Mouse (Mus musculus): Measurements from ENCODE around the gene Cox4i2. TPM values are rescaled to one million over a fixed set of nuclear protein-coding genes. Genes with fewer than 3 reads are reported as not detected.
A peak's percentile ranks its signal among the peaks of the same experiment; 100 is the strongest.

Gene Cox4i2
- polyA plus RNA-seq, 1 experiment from 2014 or later: 20.9 TPM

GRCm38 (mm10) chr2:152757478-152757877 is 3.5 kb downstream of the Cox4i2 start:
- Histone ChIP-seq H3K9ac (no peak overlapping the region), H3K36me3 (no peaks in the 10 kb centered on the region), H3K27me3 (no peaks in the 10 kb centered on the region), H3K9me3 (replicated peaks) (no peaks in the 10 kb centered on the region), H3K4me3 (replicated peaks) (no peak overlapping the region), H3K27ac (no peak overlapping the region), H3K4me1 (peaks cover 26% of the 10 kb centered on the region), H3K4me2 (no peak overlapping the region)
- ATAC-seq (replicated peaks; ENCODE audit: low FRiP score): no peak
- WGBS: 73% methylated on average over 2 of the region's 2 CpGs

GRCm38 (mm10) chr2:152758351-152758750 is 4.4 kb downstream of the Cox4i2 start:
- no peak for ATAC-seq (replicated peaks; ENCODE audit: low FRiP score)
- no peaks in the 10 kb centered on the region for H3K27me3 ChIP-seq
- no peak overlapping the region for H3K9ac ChIP-seq
- no peak overlapping the region for H3K4me3 ChIP-seq (replicated peaks)
- H3K36me3 ChIP-seq: no peaks in the 10 kb centered on the region
- H3K4me1 ChIP-seq: peaks cover 26% of the 10 kb centered on the region
- no peak overlapping the region for H3K4me2 ChIP-seq
- WGBS: 37% methylated on average over 4 of the region's 4 CpGs
- no peak overlapping the region for H3K27ac ChIP-seq
- H3K9me3 ChIP-seq (replicated peaks): no peaks in the 10 kb centered on the region

- H3K4me2 ChIP-seq: no peak overlapping the region
- H3K9me3 ChIP-seq (replicated peaks): no peaks in the 10 kb centered on the region
- no peak overlapping the region for H3K9ac ChIP-seq
- ATAC-seq (replicated peaks; ENCODE audit: low FRiP score): no peak
- H3K4me1 ChIP-seq: peaks cover 41% of the 10 kb centered on the region
- WGBS: 80% methylated on average over 6 of the region's 6 CpGs
- H3K27ac ChIP-seq: no peak overlapping the region
- no peaks in the 10 kb centered on the region for H3K27me3 ChIP-seq
- no peaks in the 10 kb centered on the region for H3K36me3 ChIP-seq
- H3K4me3 ChIP-seq (replicated peaks): no peak overlapping the region
Measured at GRCm38 (mm10) chr2:152763310-152763709, 9.3 kb downstream of the Cox4i2 start.

- peak overlapping the region; percentile 35 for H3K9ac ChIP-seq
- peak overlapping the region; percentile 56 for H3K27ac ChIP-seq
- peaks cover 41% of the 10 kb centered on the region for H3K4me1 ChIP-seq
- ATAC-seq (replicated peaks; ENCODE audit: low FRiP score): 0 out of 2 replicates have a peak, but pooled peaks have one; percentile 9
- H3K9me3 ChIP-seq (replicated peaks): no peaks in the 10 kb centered on the region
- WGBS: 8% methylated on average over 14 of the region's 14 CpGs
- peak overlapping the region; percentile 15 for H3K4me3 ChIP-seq (replicated peaks)
- H3K27me3 ChIP-seq: no peaks in the 10 kb centered on the region
- H3K36me3 ChIP-seq: no peaks in the 10 kb centered on the region
- peak overlapping the region; percentile 48 for H3K4me2 ChIP-seq
Measured at GRCm38 (mm10) chr2:152764172-152765044, 10.4 kb downstream of the Cox4i2 start.

GRCm38 (mm10) chr2:152765045-152765674 is 11.2 kb downstream of the Cox4i2 start:
- Histone ChIP-seq H3K9ac (0 out of 2 replicates have a peak overlapping the region, but pooled peaks have one; percentile 35), H3K27me3 (no peaks in the 10 kb centered on the region), H3K9me3 (replicated peaks) (no peaks in the 10 kb centered on the region), H3K4me1 (peaks cover 41% of the 10 kb centered on the region), H3K36me3 (no peaks in the 10 kb centered on the region), H3K27ac (peak overlapping the region; percentile 51; the same call in 1 of the 2 replicates), H3K4me2 (peak overlapping the region; percentile 48; the same call in 1 of the 2 replicates), H3K4me3 (replicated peaks) (no peak overlapping the region; the same call in 1 of the 2 replicates)
- WGBS: 25% methylated on average over 7 of the region's 7 CpGs
- no peak for ATAC-seq (replicated peaks; ENCODE audit: low FRiP score)

GRCm38 (mm10) chr2:152766387-152767123 is 12.6 kb downstream of the Cox4i2 start:
- H3K27ac ChIP-seq: peak overlapping the region; percentile 63

GRCm38 (mm10) chr2:152767618-152768271 is 13.8 kb downstream of the Cox4i2 start:
- H3K4me2 ChIP-seq: no peak overlapping the region
- H3K4me1 ChIP-seq: peaks cover 41% of the 10 kb centered on the region
- no peaks in the 10 kb centered on the region for H3K36me3 ChIP-seq
- H3K4me3 ChIP-seq (replicated peaks): no peak overlapping the region
- no peak overlapping the region for H3K9ac ChIP-seq
- H3K27me3 ChIP-seq: no peaks in the 10 kb centered on the region
- 0 out of 2 replicates have a peak overlapping the region, but pooled peaks have one; percentile 59 for H3K27ac ChIP-seq
- peak; percentile 30 for ATAC-seq (replicated peaks; ENCODE audit: low FRiP score)
- H3K9me3 ChIP-seq (replicated peaks): no peaks in the 10 kb centered on the region
- 58% methylated on average over 12 of the region's 12 CpGs for WGBS

More at GRCm38 (mm10) chr2:152766387-152767123, 12.6 kb downstream of the Cox4i2 start:
- no peaks in the 10 kb centered on the region for H3K36me3 ChIP-seq
- peak overlapping the region; percentile 29 for H3K4me2 ChIP-seq
- WGBS: 13% methylated on average over 25 of the region's 25 CpGs
- peaks cover 41% of the 10 kb centered on the region for H3K4me1 ChIP-seq
- H3K9me3 ChIP-seq (replicated peaks): no peaks in the 10 kb centered on the region
- H3K9ac ChIP-seq: no peak overlapping the region
- no peak overlapping the region for H3K4me3 ChIP-seq (replicated peaks)
- no peaks in the 10 kb centered on the region for H3K27me3 ChIP-seq
- ATAC-seq (replicated peaks; ENCODE audit: low FRiP score): peak; percentile 60

- no peaks in the 10 kb centered on the region for H3K27me3 ChIP-seq
- peaks cover 29% of the 10 kb centered on the region for H3K4me1 ChIP-seq
- H3K4me3 ChIP-seq (replicated peaks): no peak overlapping the region
- no peak overlapping the region for H3K4me2 ChIP-seq
- H3K9ac ChIP-seq: no peak overlapping the region
- H3K9me3 ChIP-seq (replicated peaks): no peaks in the 10 kb centered on the region
- H3K36me3 ChIP-seq: no peaks in the 10 kb centered on the region
- no peak for ATAC-seq (replicated peaks; ENCODE audit: low FRiP score)
- no peak overlapping the region for H3K27ac ChIP-seq
- 83% methylated on average over 7 of the region's 7 CpGs for WGBS
Measured at GRCm38 (mm10) chr2:152769677-152770076, 15.7 kb downstream of the Cox4i2 start.

GRCm38 (mm10) chr2:152771571-152771970 is 17.6 kb downstream of the Cox4i2 start:
- no peak overlapping the region for H3K27ac ChIP-seq
- H3K4me1 ChIP-seq: peaks cover 13% of the 10 kb centered on the region
- no peak overlapping the region for H3K4me2 ChIP-seq
- 0 out of 2 replicates have a peak, but pooled peaks cover 3% of the 10 kb centered on the region for H3K36me3 ChIP-seq
- no peaks in the 10 kb centered on the region for H3K9me3 ChIP-seq (replicated peaks)
- no peak overlapping the region for H3K9ac ChIP-seq
- WGBS: 83% methylated on average over 9 of the region's 9 CpGs
- no peaks in the 10 kb centered on the region for H3K27me3 ChIP-seq
- no peak for ATAC-seq (replicated peaks; ENCODE audit: low FRiP score)
- H3K4me3 ChIP-seq (replicated peaks): no peak overlapping the region

GRCm38 (mm10) chr2:152772231-152772630 is 18.3 kb downstream of the Cox4i2 start:
- ATAC-seq (replicated peaks; ENCODE audit: low FRiP score): no peak
- H3K4me3 ChIP-seq (replicated peaks): no peak overlapping the region
- peaks cover 6% of the 10 kb centered on the region; the same call in 1 of the 2 replicates for H3K4me1 ChIP-seq
- H3K36me3 ChIP-seq: 0 out of 2 replicates have a peak, but pooled peaks cover 3% of the 10 kb centered on the region
- WGBS: 37% methylated on average over 1 of the region's 1 CpGs
- no peak overlapping the region for H3K4me2 ChIP-seq
- H3K9ac ChIP-seq: no peak overlapping the region
- H3K27me3 ChIP-seq: no peaks in the 10 kb centered on the region
- no peaks in the 10 kb centered on the region for H3K9me3 ChIP-seq (replicated peaks)
- no peak overlapping the region for H3K27ac ChIP-seq

GRCm38 (mm10) chr2:152775357-152775756 is 21.4 kb downstream of the Cox4i2 start:
- WGBS: 75% methylated on average over 4 of the region's 4 CpGs
- Histone ChIP-seq H3K36me3 (peaks cover 29% of the 10 kb centered on the region), H3K27ac (no peak overlapping the region), H3K9ac (no peak overlapping the region), H3K4me2 (no peak overlapping the region), H3K9me3 (replicated peaks) (no peaks in the 10 kb centered on the region), H3K4me1 (no peaks in the 10 kb centered on the region), H3K4me3 (replicated peaks) (no peak overlapping the region), H3K27me3 (no peaks in the 10 kb centered on the region)
- ATAC-seq (replicated peaks; ENCODE audit: low FRiP score): no peak

Data from kidney, embryonic 15.5 days (tissue).